Mouse (Mus musculus) mouse embryonic stem cell (cell line): ENCODE results near the gene Hgd.

Experiments
- in situ Hi-C, 2 experiments: fragments of 300-500 bp; cut with MboI; formaldehyde crosslinking; loops; 1 replicate in 1 of 2; 3 replicates in 1 of 2; pipeline ENCODE4 v1.14.3; 2019 to 2020; ENCODE audit warnings: low sequenced_read_pairs in 2 of 2, low pct_unique_long_range_greater_than_20kb in 1 of 2, mixed read lengths in 1 of 2; ENCODE audit not compliant: unreplicated experiment in 1 of 2

Gene Hgd

DNA sequence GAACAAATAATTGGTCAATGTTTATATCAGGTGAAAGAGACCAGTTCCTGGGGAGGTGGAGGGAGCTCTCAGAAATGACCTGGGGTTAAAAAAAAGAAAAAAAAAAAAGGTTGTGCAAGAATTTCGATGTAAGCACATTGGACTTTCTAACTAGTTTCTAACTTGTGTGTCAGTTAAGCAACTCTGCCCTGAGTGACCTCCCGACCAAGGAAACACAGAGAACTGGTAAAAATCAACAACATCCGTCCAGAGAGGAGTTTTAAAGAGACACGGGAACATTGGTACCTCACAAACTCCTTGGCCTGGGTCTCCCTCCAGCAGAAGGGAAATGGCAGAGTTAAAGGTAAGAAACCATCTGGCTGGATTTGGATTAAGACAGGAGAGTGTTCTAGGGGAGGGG, at the start of gene Hgd:
Gene Hgd, plus strand, starts transcription at position 160 of the 400 bp plus-strand sequence.
- in situ Hi-C loops, result no loop called here

GRCm38 (mm10) chr16:37530170-37530569, 49.8 kb upstream of the Hgd start:
- in situ Hi-C loops, result no loop called here

DNA sequence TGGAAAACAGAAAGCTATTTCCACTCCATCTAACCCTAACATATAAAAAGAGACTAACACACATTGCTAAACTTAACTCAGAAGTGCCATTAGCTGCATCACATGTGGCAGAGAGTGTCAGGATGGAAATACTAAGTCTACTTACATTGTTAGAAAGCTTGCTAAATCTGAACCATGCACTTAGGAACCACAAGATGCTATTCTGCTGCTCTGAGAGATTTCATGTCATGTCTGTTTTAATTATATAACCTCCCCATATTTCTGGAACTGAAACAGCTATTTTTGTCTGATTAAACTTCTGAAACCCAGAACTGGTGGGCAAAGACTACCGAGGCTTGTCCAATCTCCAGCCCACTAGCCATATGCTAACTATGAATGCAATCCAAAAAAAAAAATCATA, 47.9 kb upstream of the Hgd start:
- in situ Hi-C loops, result no loop called here

DNA sequence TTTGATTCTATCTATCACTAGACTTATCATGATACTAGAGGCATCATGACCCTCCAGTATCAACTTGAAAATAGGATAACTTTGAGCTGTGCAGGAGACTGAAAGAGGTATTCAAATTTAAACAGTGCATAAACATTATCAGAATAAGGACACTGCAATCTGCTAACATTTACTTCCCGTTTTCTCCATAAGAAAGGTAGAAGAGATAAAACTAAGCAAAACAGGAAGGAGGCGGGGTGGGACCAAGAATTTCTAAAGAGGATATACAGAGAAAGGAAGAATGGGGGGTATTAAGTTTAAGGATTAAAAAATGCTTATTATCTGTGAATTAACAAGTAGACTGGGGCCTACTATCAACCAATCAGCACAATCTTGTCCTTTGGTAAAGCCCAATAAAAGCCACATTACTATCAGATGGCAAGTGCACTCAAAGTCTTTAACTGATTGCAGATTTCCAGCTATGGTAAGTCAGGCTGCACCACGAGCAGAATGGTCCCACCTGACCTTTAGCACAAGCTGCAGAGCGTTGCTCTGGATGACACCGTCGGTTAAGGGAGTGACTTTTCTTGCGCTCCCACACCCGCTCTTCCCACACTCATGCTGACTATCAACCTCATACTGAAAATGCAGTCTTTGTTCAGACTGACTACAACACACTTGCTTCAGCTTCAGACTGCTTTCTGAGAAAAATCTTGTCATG, 46.4 kb upstream of the Hgd start:
- in situ Hi-C loops, result no loop called here

DNA sequence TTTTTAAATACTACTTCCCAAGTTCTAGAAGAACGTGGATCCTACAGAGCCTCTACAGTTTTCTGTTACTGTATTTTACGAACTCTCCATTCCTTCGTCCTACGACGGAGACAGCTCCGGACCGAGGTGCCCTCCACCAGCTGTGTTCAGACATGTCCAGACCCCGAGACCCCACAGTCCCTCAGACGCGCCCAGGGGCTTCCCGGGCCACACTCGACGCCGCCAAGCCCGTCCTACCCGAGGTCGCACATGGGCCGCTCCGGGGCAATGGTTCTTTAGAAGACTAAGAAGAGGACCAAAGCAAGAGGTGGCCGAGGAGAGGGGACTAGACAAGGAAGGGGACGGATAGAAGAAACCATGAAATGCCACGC, 40.7 kb upstream of the Hgd start:
- in situ Hi-C loops, result no loop called here

DNA sequence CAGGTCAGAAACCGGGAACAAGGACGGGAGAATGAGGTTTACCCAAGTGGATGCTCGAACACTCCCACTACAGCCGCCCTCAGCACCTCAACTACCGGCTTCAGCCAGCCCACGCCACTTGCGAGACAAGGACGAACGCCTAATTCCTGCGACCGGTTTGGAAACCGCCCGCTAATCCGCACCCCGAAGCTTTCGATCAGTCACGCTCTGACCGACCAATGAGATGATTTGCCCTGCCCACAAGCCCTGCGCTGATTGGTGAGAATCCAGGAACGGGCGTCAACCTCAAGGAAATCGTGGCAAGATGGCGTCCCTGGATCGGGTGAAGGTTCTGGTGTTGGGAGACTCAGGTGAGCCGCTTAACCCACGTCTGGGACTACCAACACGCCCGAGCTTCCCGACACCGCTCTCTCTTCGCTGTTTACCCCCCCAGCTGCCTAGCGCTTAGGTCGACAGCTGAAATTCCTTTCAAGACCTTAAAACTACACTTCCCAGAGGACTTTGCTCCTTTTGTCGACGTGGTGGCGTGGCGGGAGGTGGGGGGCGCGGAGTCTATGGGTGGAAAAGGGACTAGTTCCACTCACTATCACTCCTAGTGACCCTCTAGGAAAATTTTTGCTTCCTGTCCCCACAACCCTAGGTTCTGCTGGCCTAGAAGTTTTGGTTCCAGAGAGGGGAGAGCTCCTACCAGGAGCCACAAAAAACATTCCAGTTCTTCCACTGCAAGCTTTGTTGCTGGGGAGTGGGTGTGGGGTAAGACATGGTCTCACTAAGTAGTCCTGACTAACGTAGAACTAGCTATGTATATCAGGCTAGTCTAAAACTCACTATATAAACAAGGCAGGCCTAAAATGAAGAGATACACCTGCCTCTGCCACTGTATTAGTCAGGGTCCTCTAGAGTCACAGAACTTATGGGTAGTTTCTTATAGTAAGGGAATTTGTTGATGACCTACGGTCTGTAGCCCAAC, 40.1 kb upstream of the Hgd start, which contains the start of the genes Gtf2e1 and Rabl3:
Gene Gtf2e1, minus strand, starts transcription at position 179 of the 970 bp plus-strand sequence.
Gene Rabl3, plus strand, starts transcription at position 275 of the 970 bp plus-strand sequence.
- in situ Hi-C loops, result no loop called here

DNA sequence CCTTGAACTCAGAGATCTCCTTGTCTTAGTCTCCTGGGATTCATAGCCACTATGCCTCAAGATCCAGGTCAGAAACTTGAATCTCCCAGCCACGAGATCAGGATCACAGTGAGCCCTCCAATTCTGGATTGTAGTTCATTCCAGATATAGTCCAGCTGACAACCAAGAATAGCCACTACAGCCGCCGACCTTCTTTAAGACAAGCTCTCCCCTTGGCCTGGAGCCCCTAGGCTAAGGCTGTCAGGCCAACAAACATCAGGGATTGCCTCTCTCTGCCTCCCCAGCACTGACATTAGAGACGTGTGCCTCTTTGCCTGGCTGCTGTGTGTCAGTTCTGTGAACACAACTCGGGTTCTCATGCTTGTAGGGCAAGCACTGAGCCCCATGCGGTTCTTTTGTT, 39.2 kb upstream of the Hgd start:
- in situ Hi-C loops, result no loop called here

DNA sequence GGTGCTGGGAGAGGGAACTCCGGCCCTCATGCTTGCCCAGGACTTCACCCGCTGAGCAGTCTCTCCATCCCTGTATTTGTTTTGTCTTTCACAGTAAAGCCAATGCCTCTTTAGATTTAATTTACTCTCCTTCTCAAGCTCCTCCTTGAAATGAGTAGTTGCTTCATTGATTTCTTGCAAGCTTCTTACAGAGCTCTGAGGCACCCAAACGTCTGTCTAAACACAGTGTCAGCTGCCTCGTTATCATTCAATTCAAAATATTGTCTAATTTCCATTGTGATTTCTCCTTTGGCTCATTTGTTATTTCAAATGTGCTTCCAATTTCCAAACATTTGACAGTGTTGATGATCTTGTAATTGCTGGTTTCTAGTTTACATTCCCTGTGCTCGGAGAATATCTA, 33.6 kb upstream of the Hgd start:
- in situ Hi-C loops, result no loop called here

GRCm38 (mm10) chr16:37550266-37550665, 29.7 kb upstream of the Hgd start:
- in situ Hi-C loops, result no loop called here

DNA sequence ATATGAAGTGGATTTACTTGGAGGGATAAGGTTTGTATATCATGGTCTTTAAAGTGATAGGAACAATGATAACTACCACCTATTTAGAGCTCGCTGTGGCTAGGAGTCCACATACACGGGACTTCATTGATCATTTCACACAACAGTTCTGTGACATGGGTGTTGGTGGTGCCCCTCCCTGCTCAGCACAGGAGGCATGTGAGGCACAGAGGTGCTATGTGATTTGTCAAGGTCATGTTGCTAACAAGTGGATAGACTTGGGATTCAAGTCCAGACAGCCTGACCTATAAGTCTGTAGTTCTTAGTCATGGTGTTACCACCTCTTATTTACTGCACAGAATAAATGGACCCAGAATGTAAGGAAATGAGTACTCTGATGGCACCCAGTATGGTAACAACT, 29.0 kb upstream of the Hgd start:
- in situ Hi-C loops, result no loop called here

DNA sequence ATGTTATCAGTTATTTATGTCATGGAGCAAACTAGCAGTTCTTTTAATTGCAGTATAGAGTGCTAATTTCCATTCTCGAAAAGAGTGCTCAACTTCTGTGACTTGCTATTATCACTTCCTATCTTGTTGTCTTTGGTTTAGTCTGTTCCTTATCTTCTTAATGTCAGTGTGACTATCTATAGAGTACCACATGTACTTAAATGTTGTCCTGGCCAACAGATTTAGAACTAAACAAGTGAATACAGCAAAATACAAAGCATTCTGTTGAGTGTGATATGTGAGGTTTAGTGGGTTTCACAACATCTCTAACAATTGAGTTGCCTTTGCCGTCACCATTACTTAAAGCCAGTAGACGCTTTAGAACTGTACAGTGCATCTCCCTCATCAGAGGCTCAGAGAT, 27.1 kb upstream of the Hgd start:
- in situ Hi-C loops, result no loop called here

DNA sequence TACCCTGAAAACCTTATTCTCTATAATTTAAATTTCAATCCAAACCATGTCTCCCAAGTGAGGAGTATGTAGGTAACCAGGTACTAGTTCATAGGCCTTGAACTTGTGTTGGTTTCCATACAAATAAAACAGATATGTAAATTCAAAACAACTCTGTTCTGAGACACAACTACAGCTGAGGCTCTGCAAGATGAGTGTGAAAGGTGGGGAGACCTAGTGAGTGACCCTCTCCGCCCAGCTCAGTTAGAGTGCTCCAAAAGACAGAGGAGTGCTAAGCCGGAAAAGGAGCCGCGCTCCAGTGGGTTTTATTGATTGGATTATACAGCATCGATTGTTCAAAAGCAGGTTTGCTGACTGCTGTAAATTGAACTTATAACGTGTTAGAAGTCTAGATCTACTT, 17.5 kb upstream of the Hgd start:
- in situ Hi-C loops, result no loop called here

DNA sequence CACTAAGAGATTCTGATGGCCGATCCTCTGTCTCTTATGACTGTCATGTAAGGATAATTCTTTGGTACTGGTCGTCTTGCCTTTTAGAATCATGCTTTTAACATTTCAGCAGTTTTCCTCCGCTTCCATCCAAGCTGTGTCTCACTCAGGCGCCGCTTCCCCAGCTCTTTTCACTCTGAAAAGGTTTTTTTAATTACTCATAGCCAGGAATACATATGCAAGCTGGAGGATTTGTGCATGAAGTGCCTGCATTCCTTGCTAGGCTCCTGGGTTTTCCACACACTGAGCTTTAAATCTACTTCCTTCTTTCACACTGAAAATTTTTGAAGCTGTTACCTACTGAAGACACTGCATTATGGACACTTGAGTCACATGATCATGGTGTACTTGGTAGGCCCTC, 17.0 kb upstream of the Hgd start:
- in situ Hi-C loops, result no loop called here

- in situ Hi-C loops, result no loop called here
Observed at GRCm38 (mm10) chr16:37565117-37565516, 14.8 kb upstream of the Hgd start.

- in situ Hi-C loops, result no loop called here
Observed at GRCm38 (mm10) chr16:37566107-37566506, 13.8 kb upstream of the Hgd start.

DNA sequence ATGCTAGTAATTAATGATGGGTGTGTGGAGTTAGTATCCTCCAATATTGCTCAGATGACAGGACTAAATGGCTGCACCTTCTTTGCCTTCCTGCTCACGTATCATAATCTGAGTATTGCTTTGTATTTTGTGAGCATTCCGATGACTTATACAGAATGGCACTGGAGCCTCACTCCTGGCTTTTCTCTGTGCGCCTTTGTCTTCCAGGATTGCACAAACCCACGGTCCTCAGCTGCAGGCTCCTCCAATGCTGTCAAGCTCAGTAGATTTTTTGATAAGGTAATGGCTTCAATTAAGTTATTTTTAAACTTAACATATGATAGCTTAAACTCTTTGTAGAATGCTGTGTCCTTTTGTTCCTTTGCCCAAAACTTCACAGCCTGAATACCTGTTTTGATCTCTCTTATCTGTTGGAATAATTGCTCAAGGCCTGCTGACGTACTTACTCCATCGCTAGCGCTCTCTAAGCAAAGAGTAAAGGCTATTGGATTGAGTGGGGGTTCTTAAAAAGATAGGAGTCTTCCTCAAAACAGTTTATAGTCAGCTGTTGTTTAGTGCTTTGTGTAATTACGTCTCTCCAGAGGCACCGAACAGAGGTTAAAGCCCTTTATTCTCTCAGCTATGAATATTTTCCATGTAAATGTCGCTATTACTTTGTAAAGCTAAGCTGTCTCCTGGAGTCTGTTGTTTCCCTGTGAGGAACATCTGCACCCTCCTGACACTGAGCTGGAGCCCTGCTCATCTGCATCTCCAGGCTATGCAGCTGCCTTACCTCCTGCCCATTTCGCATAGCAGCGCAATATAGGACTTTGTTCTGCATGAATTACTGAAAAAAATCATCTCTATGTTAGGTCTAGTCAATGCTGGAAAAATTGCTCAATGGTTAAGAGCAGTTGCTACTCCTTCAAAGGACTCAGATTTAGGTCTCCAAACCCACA, 12.6 kb upstream of the Hgd start:
- in situ Hi-C loops, result no loop called here

DNA sequence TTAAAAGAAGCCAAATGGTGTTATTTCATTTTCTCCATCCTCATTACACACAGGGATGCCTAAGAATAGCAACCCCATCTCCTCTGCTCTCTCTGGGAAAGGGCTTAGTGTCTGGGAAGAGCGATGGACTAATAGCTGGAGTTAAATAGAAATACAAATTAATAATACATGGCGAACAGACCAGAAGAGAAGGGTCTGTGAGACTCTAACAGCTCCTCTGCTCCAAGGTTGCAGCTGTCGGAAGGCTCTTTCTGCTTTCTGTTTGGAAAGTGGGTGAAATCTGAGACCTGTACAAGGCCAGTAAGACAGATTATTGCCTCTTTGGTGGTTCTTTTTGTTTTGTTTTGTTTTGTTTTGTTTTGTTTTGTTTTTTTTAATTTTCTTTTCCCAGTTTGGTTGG, 8.4 kb upstream of the Hgd start:
- in situ Hi-C loops, result no loop called here

GRCm38 (mm10) chr16:37572117-37572754, 7.7 kb upstream of the Hgd start:
- in situ Hi-C loops, result no loop called here
